ENCODE assay signal across 18 mouse cellular contexts in genomic region chr15:86913276-86913675, GRCm38 (mm10).
"Had no signal": no experiment of that assay in that cellular context is flagged by ENCODE, and none has a peak within 500 bp of the region (broad histone marks: within the 10 kb centered on the region; RNA-seq: fewer than 3 reads in every experiment).

No protein-coding gene starts in this region.

- H3K4me2 ChIP-seq: limb, embryonic 13.5 days; liver, embryonic 13.5 days; midbrain, embryonic 11.5 days had no signal

- H3K9ac ChIP-seq: limb, embryonic 13.5 days; liver, embryonic 13.5 days had no signal

- H3K27ac ChIP-seq: layer of hippocampus, adult 2 months; limb, embryonic 10.5 days; limb, embryonic 13.5 days; liver, embryonic 13.5 days; stomach, postnatal 0 days had no signal

- DNase-seq: kidney, adult 9 months; kidney, postnatal 25 days; layer of hippocampus, adult 9-11 months; liver; liver, embryonic 13.5 days; lung, adult 2 months; lung, postnatal 14 days; lung, postnatal 4 days; midbrain, embryonic 14.5 days; right cerebral cortex, postnatal 4 days; thymus, adult 2 months; thymus, postnatal 14 days; thymus, postnatal 4 days had no signal

- H3K36me3 ChIP-seq: limb, embryonic 10.5 days; limb, embryonic 13.5 days; liver, embryonic 13.5 days had no signal

- H3K9me3 ChIP-seq: limb, embryonic 10.5 days; limb, embryonic 13.5 days; liver, embryonic 13.5 days had no signal

- H3K4me3 ChIP-seq: layer of hippocampus, adult 2 months; limb, embryonic 10.5 days; limb, embryonic 13.5 days; liver, embryonic 13.5 days had no signal

- H3K4me1 ChIP-seq: limb, embryonic 10.5 days; limb, embryonic 13.5 days; liver, embryonic 13.5 days had no signal

- H3K27me3 ChIP-seq: limb, embryonic 13.5 days; liver, embryonic 13.5 days had no signal
